Mouse (Mus musculus) testis, adult 10 weeks (tissue): Measurements from ENCODE around the gene Nup210. TPM values are rescaled to one million over a fixed set of nuclear protein-coding genes. Genes with fewer than 3 reads are reported as not detected.

ENCODE experiments used
- polyA plus RNA-seq: library from polyadenylated mRNA; stranded (reverse); fragments of 350-450 nt; fragmentation: Illumina TruSeq; extraction: RNeasy Lipid Tissue Mini Kit (QIAGEN cat#74804); gene quantifications from one replicate; pipeline ENCODE4 v1.2.3, GENCODE M21; 2014; ENCODE audit warnings: low read depth, low replicate concordance

Nup210 gene
- polyA plus RNA-seq: 1.5 TPM

DNA sequence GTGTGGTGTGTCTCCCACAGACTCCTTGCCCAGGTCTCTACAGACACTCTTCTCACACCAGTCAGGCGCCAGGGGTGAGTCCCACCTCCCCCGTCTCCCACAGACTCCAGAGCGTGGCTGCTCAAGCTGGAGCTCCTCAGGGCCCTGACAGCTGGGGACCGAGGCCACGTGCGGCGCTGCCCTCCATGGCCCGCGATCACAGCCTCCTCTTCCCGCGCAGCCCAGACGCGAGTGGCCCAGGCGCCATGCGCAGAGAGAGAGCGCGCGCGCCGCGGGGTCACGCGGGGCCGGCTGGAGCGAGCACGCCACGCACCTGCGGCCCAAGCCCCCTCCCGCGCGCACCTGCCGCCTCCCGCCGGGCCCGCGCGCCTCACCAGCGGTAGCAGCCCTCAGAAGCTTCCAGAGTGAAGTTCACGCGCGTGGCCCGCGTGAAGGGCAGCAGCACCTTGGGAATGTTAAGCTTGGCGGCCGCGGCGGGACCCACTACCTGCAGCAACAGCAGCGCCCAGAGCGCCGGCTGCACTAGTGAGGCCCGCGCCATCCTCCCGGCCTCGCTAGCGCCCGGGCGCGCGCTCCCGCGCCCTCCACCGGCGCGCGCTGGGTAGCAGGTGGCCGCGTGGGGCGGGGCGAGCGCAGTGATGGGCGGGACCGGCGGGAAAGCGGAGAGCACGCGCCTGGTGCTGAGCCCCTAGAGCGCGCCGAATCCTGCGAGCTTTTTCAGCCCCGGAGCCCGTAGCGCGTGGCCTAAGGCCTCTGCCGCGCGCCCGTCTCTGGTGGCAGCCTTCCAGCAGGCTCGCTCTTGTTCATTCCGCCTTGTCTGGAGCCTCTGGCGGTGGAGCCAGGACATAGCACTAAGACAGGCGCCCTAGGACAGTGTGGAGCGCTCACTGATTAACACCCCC lies at the start of gene Nup210:
TSS of gene Nup210 (minus strand) at position 586 of the 902 bp plus-strand sequence.

DNA sequence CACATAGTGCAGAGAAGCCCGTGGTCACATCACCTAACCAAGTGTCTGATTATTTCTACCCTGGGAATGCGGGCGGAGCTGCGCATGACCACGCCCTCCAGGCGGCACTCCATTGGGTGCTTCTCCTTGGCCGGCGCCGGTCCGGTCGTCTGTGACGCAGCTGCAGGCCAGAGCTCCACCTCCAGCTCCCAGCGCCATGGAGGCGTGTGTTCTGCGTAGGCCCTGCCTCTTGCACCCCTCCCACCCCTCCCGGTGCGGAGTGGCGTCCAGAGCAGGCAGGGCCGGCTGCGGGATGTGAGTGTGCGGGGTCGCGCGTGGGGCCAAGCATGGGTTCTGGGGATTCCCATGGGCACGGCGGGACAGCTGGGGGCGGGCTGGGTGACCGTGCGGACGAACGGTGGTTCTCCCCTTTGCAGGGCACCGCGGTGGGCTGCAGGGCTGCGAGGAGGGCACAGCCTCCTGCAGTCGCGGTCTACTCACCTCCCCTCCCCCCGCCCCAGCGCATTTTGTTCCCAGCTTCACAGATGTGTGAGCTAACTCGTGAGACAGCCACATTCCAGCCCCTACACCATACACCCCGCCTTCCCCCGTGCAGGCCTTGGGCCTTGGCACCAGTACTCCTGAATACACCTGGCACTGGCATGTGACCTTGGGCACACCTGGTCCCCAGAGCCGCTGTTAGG lies 40.1 kb upstream of the Nup210 start, which contains the start of gene Hdac11:
TSS of gene Hdac11 (plus strand) at position 112 of the 683 bp plus-strand sequence.

DNA sequence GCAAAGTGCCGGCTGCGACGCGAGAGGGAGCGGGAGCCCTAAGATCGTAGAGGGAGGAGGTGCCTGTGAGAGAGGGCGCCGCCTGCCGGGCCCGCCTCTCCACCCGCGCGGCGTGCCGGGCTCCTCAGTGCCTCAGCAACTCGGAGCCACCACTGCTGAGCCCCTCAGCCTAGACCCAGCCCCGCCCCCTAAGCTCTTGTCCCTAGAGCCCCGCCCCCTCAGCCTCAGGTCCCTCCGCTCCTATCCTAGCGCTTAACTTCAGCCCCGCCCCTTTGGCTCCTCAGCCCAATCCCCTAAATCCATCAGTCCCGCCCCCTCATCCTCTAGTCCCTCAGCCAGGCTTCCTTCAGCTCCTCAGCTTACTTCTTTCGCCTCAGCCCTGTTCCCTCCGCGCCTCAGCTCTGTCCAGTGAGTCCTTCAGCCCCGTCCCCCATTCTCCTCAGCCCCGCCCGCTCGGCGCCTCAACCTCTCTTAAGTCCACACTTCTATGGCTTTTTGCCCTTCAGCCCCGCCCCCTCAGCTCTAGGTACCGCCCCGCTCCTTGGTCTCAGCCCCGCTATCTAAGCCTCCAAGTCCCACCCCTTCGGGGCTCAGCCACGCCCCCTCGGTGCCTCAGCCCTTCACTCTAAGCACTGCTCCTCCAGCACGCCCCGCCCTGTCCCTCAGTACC lies 127.8 kb downstream of the Nup210 start, which contains the start of gene Iqsec1:
TSS of gene Iqsec1 (minus strand) at position 38 of the 670 bp plus-strand sequence.

Other genes with a start within 250 kb of the Nup210 start
- gene Iqsec1, start 128.1 kb downstream of the Nup210 start, polyA plus RNA-seq: 11.9 TPM
- gene Hdac11, start 39.8 kb upstream of the Nup210 start, polyA plus RNA-seq: 9.0 TPM
- gene Fbln2, start 95.6 kb upstream of the Nup210 start, polyA plus RNA-seq: not detected